Mouse (Mus musculus) gastrocnemius, postnatal 4 days (tissue): Measurements from ENCODE around the gene Wnt8b. TPM values are rescaled to one million over a fixed set of nuclear protein-coding genes. Genes with fewer than 3 reads are reported as not detected.
"Not testable (repeated sequence)": the region's sequence is repeated elsewhere in the genome, so short reads cannot be mapped to it uniquely, and the experiment has no call there.

Experiments
- DNase-seq, 2 experiments: peaks; one replicate each; pipeline ENCODE4 v3.0.0; 2021 to 2022; ENCODE audit warnings: low spot score in 2 of 2, mixed read lengths in 2 of 2
- long read RNA-seq, 2 experiments: library from polyadenylated mRNA; stranded (forward); transcript quantifications; one replicate each; pipeline ENCODE4 v2.0.0; 2021
- total RNA-seq, 2 experiments: library from RNA; stranded (reverse); gene quantifications; 2 replicates each; pipeline ENCODE4 v1.2.3; 2021

The Wnt8b gene
- total RNA-seq: not detected
- long read RNA-seq, experiment 1: 0 reads
- long read RNA-seq, experiment 2: 0 reads

GRCm38 (mm10) chr19:44493128-44493527 is at the start of gene Wnt8b:
TSS of gene Wnt8b (plus strand) at chr19:44493472.
- no peak for DNase-seq

- no peak for DNase-seq
Observed at GRCm38 (mm10) chr19:44445755-44446154, 47.5 kb upstream of the Wnt8b start.

- no peak for DNase-seq
Observed at GRCm38 (mm10) chr19:44447927-44448326, 45.3 kb upstream of the Wnt8b start.

DNA sequence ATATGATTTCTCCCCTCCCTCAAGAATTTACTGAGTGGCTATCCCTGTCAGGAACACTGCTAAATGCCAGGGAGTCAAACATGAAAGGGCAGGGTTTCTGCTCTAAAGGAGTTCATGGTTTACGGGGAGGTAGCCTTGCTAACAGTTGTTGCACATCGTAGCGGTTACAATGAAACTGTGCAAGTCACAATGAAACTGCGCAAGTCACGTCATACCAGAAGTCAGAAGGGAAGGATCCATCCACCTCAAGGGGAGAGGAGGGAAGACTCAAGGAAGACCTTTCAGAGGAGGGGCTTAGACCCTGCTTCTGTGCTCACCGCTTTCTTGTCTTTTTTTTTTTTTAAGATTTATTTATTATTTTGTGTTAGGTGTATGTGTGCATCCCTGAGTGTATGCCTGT is 38.4 kb upstream of the Wnt8b start:
- no peak for DNase-seq

- no peak for DNase-seq
Observed at GRCm38 (mm10) chr19:44455356-44455755, 37.9 kb upstream of the Wnt8b start.

DNA sequence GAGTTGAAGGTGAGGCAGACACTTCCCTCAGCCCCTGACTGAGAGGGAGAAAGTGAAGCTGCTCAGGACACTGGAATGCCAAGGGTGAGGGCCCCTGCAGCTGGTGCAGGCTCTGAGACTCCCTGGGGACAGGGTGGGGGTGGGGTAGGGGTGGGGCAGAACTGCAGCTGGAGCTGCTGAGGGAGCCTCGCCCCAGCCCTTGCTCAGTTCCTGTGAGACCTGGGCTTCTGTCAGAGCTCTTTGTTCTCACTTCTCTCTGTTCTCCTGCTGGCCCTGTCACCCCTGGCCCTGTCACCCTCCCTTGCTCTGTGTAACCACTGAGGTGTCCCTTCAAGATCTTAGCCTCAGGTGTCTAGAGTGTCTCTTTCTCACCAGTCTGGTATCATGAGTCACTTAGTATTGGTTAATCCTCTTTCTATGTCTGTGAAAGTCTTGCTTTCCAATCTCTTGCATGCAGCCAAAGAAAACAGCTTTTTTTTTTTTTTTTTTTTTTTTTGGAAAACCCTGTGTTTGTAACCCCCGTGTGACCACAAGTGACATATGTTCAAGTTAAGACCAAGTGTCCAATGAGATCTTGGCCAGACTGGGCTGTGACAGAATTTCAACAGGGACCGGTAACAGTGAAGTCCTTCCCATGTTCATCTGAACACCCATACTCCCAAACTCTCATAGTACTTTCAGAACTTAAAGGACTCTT is 35.8 kb upstream of the Wnt8b start:
- no peak for DNase-seq

DNA sequence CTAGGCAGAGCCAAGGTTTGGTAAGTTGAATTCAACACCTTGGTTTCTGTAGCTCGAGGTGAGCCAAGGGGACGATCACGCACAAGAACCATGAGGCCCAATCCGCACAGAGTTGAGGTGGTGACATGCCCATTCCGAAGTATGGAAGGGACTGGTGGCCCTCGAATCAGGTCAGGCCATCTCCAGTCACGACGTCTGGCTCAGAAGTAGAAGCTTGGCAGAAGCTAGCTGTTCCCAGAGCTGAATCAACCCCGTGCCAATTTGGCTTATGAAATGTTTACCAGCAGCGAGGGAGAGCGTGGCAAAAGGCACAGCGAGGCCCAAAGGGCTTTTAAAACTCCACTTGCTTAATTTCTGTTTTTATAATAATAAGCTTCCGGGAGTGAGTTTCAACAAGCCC is 34.6 kb upstream of the Wnt8b start:
- DNase-seq: no peak

GRCm38 (mm10) chr19:44460441-44460840 is 32.8 kb upstream of the Wnt8b start:
- no peak for DNase-seq

DNA sequence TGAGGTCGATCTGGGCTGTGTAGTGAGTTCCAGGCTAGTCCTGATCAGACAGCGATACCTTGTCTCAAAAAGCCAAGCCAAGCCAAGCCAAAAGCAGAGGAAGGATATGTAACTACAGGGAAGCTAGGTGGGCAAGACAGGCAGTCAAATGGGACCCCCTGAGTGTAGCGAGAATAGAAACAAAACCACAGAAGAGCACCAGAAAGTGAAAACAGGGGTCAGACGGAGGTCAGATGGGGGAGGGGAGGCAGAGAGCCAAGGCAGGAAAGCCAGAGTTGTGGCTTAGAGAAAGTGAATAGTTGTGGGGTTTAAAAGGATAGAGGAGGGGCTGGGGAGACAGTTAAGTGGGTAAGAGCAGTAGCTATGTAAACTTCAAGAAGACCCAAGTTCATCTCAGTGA is 31.8 kb upstream of the Wnt8b start:
- DNase-seq: no peak

DNA sequence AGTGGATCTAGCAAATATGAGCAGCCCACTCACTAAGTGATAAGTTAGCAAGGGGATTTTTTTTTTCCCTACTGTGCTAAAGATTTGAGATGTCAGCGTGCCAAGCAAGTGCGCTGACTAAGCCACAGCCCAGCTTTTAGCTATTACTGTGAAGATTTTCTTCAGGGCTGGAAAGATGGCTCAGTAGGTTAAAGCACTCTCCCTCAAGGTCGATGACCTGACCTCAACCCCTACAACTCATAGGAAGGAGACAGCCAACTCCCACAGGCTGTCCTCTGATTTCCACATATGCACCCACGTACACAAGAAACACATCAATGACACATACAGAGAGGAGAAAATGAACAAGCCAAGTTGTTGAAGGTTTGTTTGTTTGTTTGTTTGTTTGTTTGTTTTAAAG is 31.1 kb upstream of the Wnt8b start:
- DNase-seq: no peak

DNA sequence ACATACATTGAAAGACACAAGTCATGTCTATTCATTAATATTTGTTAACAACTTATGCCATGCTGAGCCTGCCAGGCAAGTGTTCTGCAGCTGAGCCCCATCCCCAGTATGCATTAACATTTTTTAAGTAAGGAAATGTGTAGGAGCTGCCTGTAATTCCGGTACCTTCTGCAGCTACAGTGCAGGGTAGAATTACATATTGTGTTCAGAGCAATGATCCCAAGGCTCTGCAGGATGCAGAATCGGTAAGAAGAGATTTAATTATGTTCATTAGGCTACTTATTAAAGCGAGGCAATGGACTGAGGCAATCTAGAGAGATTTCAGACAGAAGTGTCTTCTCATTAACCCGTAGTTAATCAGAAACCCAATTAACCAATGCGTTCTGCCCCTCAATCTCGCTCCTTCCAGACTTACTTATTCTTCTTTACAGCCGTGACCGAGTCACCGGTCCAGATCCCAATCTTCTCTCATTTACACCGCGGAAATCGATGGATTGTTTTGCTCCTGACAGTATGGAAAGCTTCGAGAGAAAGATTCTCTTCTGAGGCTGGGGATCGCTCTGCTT is 27.2 kb upstream of the Wnt8b start:
- not testable (repeated sequence) for DNase-seq

DNA sequence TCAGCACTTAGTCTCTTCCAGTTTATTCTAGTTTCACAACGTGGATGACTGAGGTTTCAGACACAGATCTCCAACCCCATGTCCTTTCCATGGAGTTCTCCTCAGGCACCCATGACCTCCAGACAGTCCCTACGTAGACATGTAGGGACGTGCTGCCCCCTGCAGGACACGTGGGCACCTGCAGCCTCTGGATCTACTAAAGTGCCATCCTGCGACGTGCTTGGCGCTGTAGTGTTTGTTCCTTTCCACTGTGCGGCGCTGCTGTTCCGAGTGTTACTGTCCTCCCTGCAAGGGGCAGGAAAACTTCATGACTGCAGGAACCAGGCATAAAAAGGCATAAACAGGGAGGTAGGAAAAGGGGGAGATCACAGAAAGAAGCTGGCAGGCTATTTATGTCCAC is 19.1 kb upstream of the Wnt8b start:
- DNase-seq: peak; percentile 65 to 83

DNA sequence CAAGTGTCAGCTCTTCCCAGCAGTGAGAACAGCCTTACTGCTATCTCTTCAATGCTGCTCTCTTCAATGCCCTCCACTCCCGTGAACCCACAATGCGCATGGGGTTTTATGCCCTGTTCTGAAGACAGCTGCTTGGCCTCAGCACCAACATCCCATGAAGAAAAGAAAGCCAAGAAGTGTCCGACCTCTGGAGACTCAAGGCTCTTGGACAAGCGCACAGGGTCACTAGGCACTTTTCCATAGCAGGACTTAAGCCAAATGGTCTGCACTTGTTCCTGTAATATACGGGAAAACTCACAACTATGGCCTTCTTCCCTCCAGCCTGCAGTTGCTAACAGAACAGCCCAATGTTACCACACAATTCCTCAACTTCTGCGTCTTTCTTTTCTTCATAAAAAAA is 18.0 kb upstream of the Wnt8b start:
- no peak for DNase-seq

- DNase-seq: no peak
Observed at GRCm38 (mm10) chr19:44476541-44476940, 16.7 kb upstream of the Wnt8b start.

- peak in 1 of 2 experiments; percentile 24 for DNase-seq
Observed at GRCm38 (mm10) chr19:44487266-44487665, 6.0 kb upstream of the Wnt8b start.

GRCm38 (mm10) chr19:44496511-44496910 is 3.2 kb downstream of the Wnt8b start:
- DNase-seq: no peak

GRCm38 (mm10) chr19:44496941-44497340 is 3.7 kb downstream of the Wnt8b start:
- no peak for DNase-seq

DNA sequence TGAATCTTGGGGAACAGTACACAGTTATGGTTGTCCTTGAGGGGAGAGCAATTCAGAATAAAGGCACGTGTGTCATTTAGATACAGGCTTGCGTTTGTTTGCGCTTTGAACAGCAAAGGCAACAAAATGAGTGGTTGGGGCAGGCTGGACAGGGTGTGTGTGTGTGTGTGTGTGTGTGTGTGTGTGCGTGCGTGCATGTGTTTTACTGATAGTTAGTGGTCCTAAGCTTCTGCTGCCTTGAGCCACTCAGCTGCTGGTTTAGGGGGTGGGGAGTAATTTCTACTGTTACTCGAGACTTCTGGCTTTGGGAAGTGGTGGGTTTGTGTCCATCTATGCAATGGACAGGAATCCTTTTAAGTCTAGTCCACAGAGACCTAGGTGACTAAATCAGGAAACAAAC is 5.7 kb downstream of the Wnt8b start:
- no peak for DNase-seq

GRCm38 (mm10) chr19:44500240-44500639 is 7.0 kb downstream of the Wnt8b start:
- DNase-seq: no peak

DNA sequence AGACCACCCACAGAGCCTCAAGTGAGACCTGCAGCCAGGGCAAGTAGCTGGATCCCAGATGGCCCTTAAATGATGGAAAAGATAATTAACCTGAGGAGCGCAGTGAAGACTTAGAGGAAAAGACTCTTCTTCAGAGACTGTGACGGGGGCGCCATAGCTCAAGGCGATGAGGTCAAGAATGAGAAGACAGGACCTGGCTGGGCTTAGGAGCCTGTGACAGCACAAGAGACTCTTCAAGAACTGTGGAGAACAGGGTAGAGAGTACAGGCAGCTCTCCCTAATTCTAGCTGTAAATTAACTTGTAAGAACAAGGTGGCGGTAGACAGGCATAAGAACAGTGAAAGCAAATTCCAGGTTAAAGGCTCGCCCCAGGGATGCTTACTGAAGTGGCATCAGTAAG is 8.7 kb downstream of the Wnt8b start:
- no peak for DNase-seq

DNA sequence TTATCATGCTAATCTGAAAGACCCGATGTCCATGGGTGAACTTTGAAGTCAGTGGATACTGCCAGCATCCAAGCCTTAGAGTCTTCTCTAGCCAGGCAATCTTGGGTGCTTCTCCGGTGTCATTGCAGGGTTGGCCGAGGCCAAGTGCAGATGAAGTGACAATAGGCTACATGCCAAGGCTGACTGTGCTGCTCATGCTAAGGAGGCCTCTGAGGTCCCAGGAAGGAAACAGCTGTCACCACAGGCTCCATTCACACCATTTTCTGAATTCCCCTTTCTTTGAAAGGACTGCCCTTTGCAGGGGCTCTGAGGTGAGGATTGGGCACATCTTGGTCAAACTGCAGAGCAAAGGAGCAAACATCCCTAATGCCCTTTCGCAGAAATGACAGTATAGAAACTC is 9.5 kb downstream of the Wnt8b start:
- DNase-seq: no peak

DNA sequence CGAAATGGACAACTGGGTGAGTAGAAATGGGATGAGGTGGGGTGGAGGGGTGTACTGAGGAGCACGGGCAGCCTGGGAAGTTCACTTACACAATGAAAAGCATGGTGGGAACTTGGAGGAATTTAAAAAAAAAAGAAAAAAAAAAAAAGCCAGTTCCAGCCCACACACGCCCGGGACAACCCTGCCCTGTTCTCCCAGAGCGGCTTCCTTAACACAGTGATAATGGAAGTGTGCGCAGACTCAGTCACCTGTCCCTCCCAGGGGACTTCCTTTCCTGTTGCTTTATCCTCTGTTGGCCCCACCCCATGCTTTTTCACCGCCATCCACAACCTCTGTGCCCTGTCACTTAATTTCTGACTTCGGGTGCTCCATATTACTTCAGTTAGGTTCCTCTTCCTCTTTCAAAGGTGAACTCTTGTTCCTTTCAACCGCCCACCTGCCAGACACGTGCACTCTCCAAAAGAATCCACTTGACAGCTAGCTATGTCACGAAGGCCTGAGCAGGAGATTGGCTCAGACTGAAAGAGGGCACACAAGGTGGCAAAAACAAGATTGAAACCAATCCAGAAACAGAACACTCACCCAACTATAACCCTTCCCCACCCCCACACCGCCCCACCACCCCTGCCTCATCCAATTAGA is 17.4 kb downstream of the Wnt8b start:
- DNase-seq: no peak
